Mouse (Mus musculus): ENCODE results near the gene Bicra. TPM values are rescaled to one million over a fixed set of nuclear protein-coding genes. Genes with fewer than 3 reads are reported as not detected.

Gene Bicra
- polyA plus RNA-seq, 1 experiment from 2014 or later, result 11.6 TPM

- DNase-seq (ENCODE audit: low spot score), result peak; percentile 79
- Histone ChIP-seq H3K36me3 (ENCODE audit: control insufficient read depth, insufficient read depth, low read length) (no peaks in the 10 kb centered on the region), H3K4me3 (ENCODE audit: low read depth, low read length) (peak overlapping the region; percentile 22; the same call in 1 of the 2 replicates), H3K4me2 (ENCODE audit: low read depth, low read length, severe bottlenecking) (peak overlapping the region; percentile 45), H3K27me3 (ENCODE audit: control insufficient read depth, insufficient read depth, low read length) (no peaks in the 10 kb centered on the region), H3K27ac (ENCODE audit: low read depth, low read length) (no peak overlapping the region), H3K9me3 (ENCODE audit: control insufficient read depth, low read length) (no peaks in the 10 kb centered on the region; the same call in 1 of the 2 replicates), H3K9ac (ENCODE audit: low read length) (peak overlapping the region; percentile 48), H3K4me1 (replicated peaks; ENCODE audit: control insufficient read depth, insufficient read depth, low read length) (no peaks in the 10 kb centered on the region)
- ATAC-seq (replicated peaks; ENCODE audit: low FRiP score), result peak; percentile 74
- WGBS, result 6% methylated on average over 19 of the region's 21 CpGs
These were observed 92.7 kb downstream of the Bicra start for GRCm38 (mm10) chr7:15954978-15955443.

- H3K27ac ChIP-seq (ENCODE audit: low read depth, low read length), result no peak overlapping the region
- no peaks in the 10 kb centered on the region; the same call in 1 of the 2 replicates for H3K9me3 ChIP-seq (ENCODE audit: control insufficient read depth, low read length)
- H3K4me2 ChIP-seq (ENCODE audit: low read depth, low read length, severe bottlenecking), result no peak overlapping the region
- DNase-seq (ENCODE audit: low spot score), result no peak
- H3K9ac ChIP-seq (ENCODE audit: low read length), result no peak overlapping the region
- no peaks in the 10 kb centered on the region for H3K27me3 ChIP-seq (ENCODE audit: control insufficient read depth, insufficient read depth, low read length)
- no peak overlapping the region for H3K4me3 ChIP-seq (ENCODE audit: low read depth, low read length)
- no peaks in the 10 kb centered on the region for H3K4me1 ChIP-seq (replicated peaks; ENCODE audit: control insufficient read depth, insufficient read depth, low read length)
- H3K36me3 ChIP-seq (ENCODE audit: control insufficient read depth, insufficient read depth, low read length), result no peaks in the 10 kb centered on the region
- 89% methylated on average over 7 of the region's 7 CpGs for WGBS
- no peak for ATAC-seq (replicated peaks; ENCODE audit: low FRiP score)
These were observed 93.3 kb downstream of the Bicra start for GRCm38 (mm10) chr7:15954436-15954835.

GRCm38 (mm10) chr7:15953307-15954074 is 94.2 kb downstream of the Bicra start:
- DNase-seq (ENCODE audit: low spot score) (no peak), ATAC-seq (replicated peaks; ENCODE audit: low FRiP score) (no peak)
- H3K9me3 ChIP-seq (ENCODE audit: control insufficient read depth, low read length), result no peaks in the 10 kb centered on the region; the same call in 1 of the 2 replicates
- no peak overlapping the region for H3K9ac ChIP-seq (ENCODE audit: low read length)
- no peaks in the 10 kb centered on the region for H3K4me1 ChIP-seq (replicated peaks; ENCODE audit: control insufficient read depth, insufficient read depth, low read length)
- no peaks in the 10 kb centered on the region for H3K27me3 ChIP-seq (ENCODE audit: control insufficient read depth, insufficient read depth, low read length)
- no peak overlapping the region for H3K4me3 ChIP-seq (ENCODE audit: low read depth, low read length)
- no peak overlapping the region for H3K27ac ChIP-seq (ENCODE audit: low read depth, low read length)
- H3K4me2 ChIP-seq (ENCODE audit: low read depth, low read length, severe bottlenecking), result no peak overlapping the region
- WGBS, result 93% methylated on average over 13 of the region's 13 CpGs
- H3K36me3 ChIP-seq (ENCODE audit: control insufficient read depth, insufficient read depth, low read length), result no peaks in the 10 kb centered on the region

GRCm38 (mm10) chr7:15952416-15952815 is 95.3 kb downstream of the Bicra start:
- Histone ChIP-seq H3K4me1 (replicated peaks; ENCODE audit: control insufficient read depth, insufficient read depth, low read length) (no peaks in the 10 kb centered on the region), H3K9ac (ENCODE audit: low read length) (no peak overlapping the region), H3K9me3 (ENCODE audit: control insufficient read depth, low read length) (no peaks in the 10 kb centered on the region; the same call in 1 of the 2 replicates), H3K4me2 (ENCODE audit: low read depth, low read length, severe bottlenecking) (no peak overlapping the region), H3K27me3 (ENCODE audit: control insufficient read depth, insufficient read depth, low read length) (no peaks in the 10 kb centered on the region), H3K36me3 (ENCODE audit: control insufficient read depth, insufficient read depth, low read length) (no peaks in the 10 kb centered on the region), H3K4me3 (ENCODE audit: low read depth, low read length) (no peak overlapping the region), H3K27ac (ENCODE audit: low read depth, low read length) (no peak overlapping the region)
- ATAC-seq (replicated peaks; ENCODE audit: low FRiP score), result no peak
- DNase-seq (ENCODE audit: low spot score), result no peak
- 72% methylated on average over 3 of the region's 3 CpGs for WGBS

GRCm38 (mm10) chr7:15950008-15950407 is 97.7 kb downstream of the Bicra start:
- Histone ChIP-seq H3K4me3 (ENCODE audit: low read depth, low read length) (no peak overlapping the region), H3K27me3 (ENCODE audit: control insufficient read depth, insufficient read depth, low read length) (no peaks in the 10 kb centered on the region), H3K9ac (ENCODE audit: low read length) (no peak overlapping the region), H3K9me3 (ENCODE audit: control insufficient read depth, low read length) (no peaks in the 10 kb centered on the region; the same call in 1 of the 2 replicates), H3K4me2 (ENCODE audit: low read depth, low read length, severe bottlenecking) (no peak overlapping the region), H3K4me1 (replicated peaks; ENCODE audit: control insufficient read depth, insufficient read depth, low read length) (no peaks in the 10 kb centered on the region), H3K27ac (ENCODE audit: low read depth, low read length) (no peak overlapping the region), H3K36me3 (ENCODE audit: control insufficient read depth, insufficient read depth, low read length) (no peaks in the 10 kb centered on the region)
- ATAC-seq (replicated peaks; ENCODE audit: low FRiP score), result no peak
- no peak for DNase-seq (ENCODE audit: low spot score)
- WGBS, result 88% methylated on average over 15 of the region's 15 CpGs

GRCm38 (mm10) chr7:15949216-15949790 is 98.4 kb downstream of the Bicra start:
- DNase-seq (ENCODE audit: low spot score) (no peak), ATAC-seq (replicated peaks; ENCODE audit: low FRiP score) (no peak)
- H3K27me3 ChIP-seq (ENCODE audit: control insufficient read depth, insufficient read depth, low read length), result no peaks in the 10 kb centered on the region
- H3K9me3 ChIP-seq (ENCODE audit: control insufficient read depth, low read length), result no peaks in the 10 kb centered on the region; the same call in 1 of the 2 replicates
- WGBS, result 87% methylated on average over 7 of the region's 7 CpGs
- H3K4me3 ChIP-seq (ENCODE audit: low read depth, low read length), result no peak overlapping the region
- no peaks in the 10 kb centered on the region for H3K4me1 ChIP-seq (replicated peaks; ENCODE audit: control insufficient read depth, insufficient read depth, low read length)
- no peaks in the 10 kb centered on the region for H3K36me3 ChIP-seq (ENCODE audit: control insufficient read depth, insufficient read depth, low read length)
- no peak overlapping the region for H3K27ac ChIP-seq (ENCODE audit: low read depth, low read length)
- no peak overlapping the region for H3K4me2 ChIP-seq (ENCODE audit: low read depth, low read length, severe bottlenecking)
- no peak overlapping the region for H3K9ac ChIP-seq (ENCODE audit: low read length)

GRCm38 (mm10) chr7:15948381-15948941 is 99.3 kb downstream of the Bicra start:
- no peak overlapping the region for H3K27ac ChIP-seq (ENCODE audit: low read depth, low read length)
- WGBS, result 6% methylated on average over 23 of the region's 23 CpGs
- H3K4me3 ChIP-seq (ENCODE audit: low read depth, low read length), result no peak overlapping the region
- no peaks in the 10 kb centered on the region for H3K27me3 ChIP-seq (ENCODE audit: control insufficient read depth, insufficient read depth, low read length)
- no peaks in the 10 kb centered on the region; the same call in 1 of the 2 replicates for H3K9me3 ChIP-seq (ENCODE audit: control insufficient read depth, low read length)
- peak overlapping the region; percentile 33; the same call in 1 of the 2 replicates for H3K9ac ChIP-seq (ENCODE audit: low read length)
- peak; percentile 86 for DNase-seq (ENCODE audit: low spot score)
- H3K36me3 ChIP-seq (ENCODE audit: control insufficient read depth, insufficient read depth, low read length), result no peaks in the 10 kb centered on the region
- peak; percentile 45 for ATAC-seq (replicated peaks; ENCODE audit: low FRiP score)
- H3K4me1 ChIP-seq (replicated peaks; ENCODE audit: control insufficient read depth, insufficient read depth, low read length), result no peaks in the 10 kb centered on the region
- H3K4me2 ChIP-seq (ENCODE audit: low read depth, low read length, severe bottlenecking), result peak overlapping the region; percentile 40; the same call in 1 of the 2 replicates

GRCm38 (mm10) chr7:15947653-15948260 is 100.0 kb downstream of the Bicra start:
- 45% methylated on average over 4 of the region's 4 CpGs for WGBS
- Histone ChIP-seq H3K9me3 (ENCODE audit: control insufficient read depth, low read length) (no peaks in the 10 kb centered on the region), H3K27ac (ENCODE audit: low read depth, low read length) (no peak overlapping the region), H3K4me2 (ENCODE audit: low read depth, low read length, severe bottlenecking) (no peak overlapping the region), H3K27me3 (ENCODE audit: control insufficient read depth, insufficient read depth, low read length) (no peaks in the 10 kb centered on the region), H3K4me1 (replicated peaks; ENCODE audit: control insufficient read depth, insufficient read depth, low read length) (no peaks in the 10 kb centered on the region), H3K9ac (ENCODE audit: low read length) (no peak overlapping the region), H3K36me3 (ENCODE audit: control insufficient read depth, insufficient read depth, low read length) (no peaks in the 10 kb centered on the region; the same call in 1 of the 2 replicates), H3K4me3 (ENCODE audit: low read depth, low read length) (no peak overlapping the region)
- DNase-seq (ENCODE audit: low spot score), result no peak
- ATAC-seq (replicated peaks; ENCODE audit: low FRiP score), result no peak

Measured in forebrain, embryonic 11.5 days (tissue).